Mouse (Mus musculus): ENCODE results near the gene Ivns1abp.

DNA sequence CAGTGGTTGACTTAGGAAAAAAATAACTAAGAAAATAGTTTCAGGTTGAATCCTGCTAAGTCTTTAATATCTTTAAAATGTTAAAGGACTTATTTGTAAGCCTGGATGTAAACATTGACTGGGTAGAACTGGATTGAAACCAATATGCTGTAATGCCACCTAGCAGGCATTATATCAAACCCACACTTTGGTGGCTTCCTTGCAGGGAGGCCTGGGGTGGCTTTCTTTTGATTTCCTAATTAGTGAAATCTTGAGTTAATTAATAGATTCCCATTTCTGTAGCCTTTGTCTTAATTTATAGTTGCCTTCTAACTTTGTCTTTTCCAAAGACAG, 1.6 kb downstream of the Ivns1abp start:
- TF ChIP-seq CTCF (IDR thresholded peaks at IDR 0.05) (no peak), EP300 (IDR thresholded peaks at IDR 0.05) (no peak)
